Mouse (Mus musculus): ENCODE data around the gene Apom. TPM values are rescaled to one million over a fixed set of nuclear protein-coding genes. Genes with fewer than 3 reads are reported as not detected.

Apom gene
- total and polyA plus RNA-seq, 2 experiments from 2014 or later, result 0.11 TPM; not detected in 1

DNA sequence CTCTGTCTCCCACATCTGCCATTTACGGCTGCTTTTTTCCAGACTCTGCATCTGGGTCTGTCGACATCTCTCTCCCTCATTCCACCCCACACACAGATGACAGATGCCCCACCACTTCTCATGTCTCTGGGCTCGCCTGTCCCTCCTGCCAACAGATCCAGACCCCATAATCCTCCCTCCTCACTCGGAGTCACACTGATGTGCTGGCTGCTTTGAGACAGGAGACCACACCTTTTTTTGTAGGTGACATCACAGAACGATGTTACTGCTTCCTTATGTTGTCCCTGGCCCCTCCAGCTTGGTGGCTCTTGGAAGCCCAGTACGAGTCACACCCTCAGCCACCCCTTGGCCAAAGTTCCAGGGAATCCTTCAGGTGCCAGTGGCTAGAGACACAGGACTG lies 51.6 kb downstream of the Apom start:
- H3K4me1 ChIP-seq (ENCODE audit: control insufficient read depth, insufficient read depth), result peaks cover 15% of the 10 kb centered on the region; the same call in 1 of the 2 replicates
- WGBS, result 34% methylated on average over 6 of the region's 6 CpGs
- TF ChIP-seq CTCF (IDR thresholded peaks at IDR 0.05; ENCODE audit: low read depth) (no peak), EP300 (IDR thresholded peaks at IDR 0.05; ENCODE audit: low read depth) (no peak)
- H3K27me3 ChIP-seq (ENCODE audit: control insufficient read depth, insufficient read depth, low read length), result no peaks in the 10 kb centered on the region; the same call in 1 of the 2 replicates
- ATAC-seq (ENCODE audit: insufficient read depth, low read depth) (no peak), DNase-seq (ENCODE audit: low spot score) (no peak)
- no peak overlapping the region for H3K4me3 ChIP-seq (ENCODE audit: low read depth, low read length)
- no peak overlapping the region for H3K27ac ChIP-seq (ENCODE audit: low read depth)
- no peaks in the 10 kb centered on the region for H3K9me3 ChIP-seq (replicated peaks; ENCODE audit: control insufficient read depth, low read length)
- H3K9ac ChIP-seq (replicated peaks; ENCODE audit: low read depth, low read length), result no peak overlapping the region
- H3K4me2 ChIP-seq (ENCODE audit: low read depth, low read length), result peak overlapping the region; percentile 42; the same call in 1 of the 2 replicates
- no peaks in the 10 kb centered on the region for H3K36me3 ChIP-seq (replicated peaks; ENCODE audit: control insufficient read depth, insufficient read depth, low read length)

GRCm38 (mm10) chr17:35079778-35080177 lies 52.1 kb downstream of the Apom start:
- 0 out of 2 replicates have a peak, but pooled peaks have one; percentile 24 for ATAC-seq (ENCODE audit: insufficient read depth, low read depth)

More at GRCm38 (mm10) chr17:35079778-35080177, 52.1 kb downstream of the Apom start:
- no peak overlapping the region for H3K4me3 ChIP-seq (ENCODE audit: low read depth, low read length)
- H3K27me3 ChIP-seq (ENCODE audit: control insufficient read depth, insufficient read depth, low read length), result no peaks in the 10 kb centered on the region; the same call in 1 of the 2 replicates
- TF ChIP-seq CTCF (IDR thresholded peaks at IDR 0.05; ENCODE audit: low read depth), result peak; percentile 18; the same call in 1 of the 2 replicates
- TF ChIP-seq EP300 (IDR thresholded peaks at IDR 0.05; ENCODE audit: low read depth), result no peak
- no peaks in the 10 kb centered on the region for H3K36me3 ChIP-seq (replicated peaks; ENCODE audit: control insufficient read depth, insufficient read depth, low read length)
- H3K4me1 ChIP-seq (ENCODE audit: control insufficient read depth, insufficient read depth), result peaks cover 15% of the 10 kb centered on the region; the same call in 1 of the 2 replicates
- whole genome bisulfite sequencing, result 10% methylated on average over 9 of the region's 9 CpGs
- H3K9ac ChIP-seq (replicated peaks; ENCODE audit: low read depth, low read length), result no peak overlapping the region
- no peak overlapping the region for H3K27ac ChIP-seq (ENCODE audit: low read depth)
- no peak for DNase-seq (ENCODE audit: low spot score)
- peak overlapping the region; percentile 42 for H3K4me2 ChIP-seq (ENCODE audit: low read depth, low read length)
- H3K9me3 ChIP-seq (replicated peaks; ENCODE audit: control insufficient read depth, low read length), result no peaks in the 10 kb centered on the region

Other genes with a start within 250 kb of the Apom start
Only the 30 nearest of the 41 such genes appear.
- gene Lsm2, start 150.2 kb downstream of the Apom start, total RNA-seq (2014; rRNA removed; ENCODE audit: low replicate concordance), result 23.1 and 43.3 TPM in 2 replicates
- 63.5 and 64.2 TPM in 2 replicates for gene Lsm2, start 150.2 kb downstream of the Apom start, polyA plus RNA-seq (2015; fragmentation: Nextera tagmentation; extraction: Ambion mirVana)
- 61.5 and 92.0 TPM in 2 replicates for gene Vars, start 131.1 kb downstream of the Apom start, total RNA-seq (2014; rRNA removed; ENCODE audit: low replicate concordance)
- 20.4 and 21.7 TPM in 2 replicates for gene Vars, start 131.1 kb downstream of the Apom start, polyA plus RNA-seq (2015; fragmentation: Nextera tagmentation; extraction: Ambion mirVana)
- 0.77 and 0.92 TPM in 2 replicates for gene Vwa7, start 115.5 kb downstream of the Apom start, total RNA-seq (2014; rRNA removed; ENCODE audit: low replicate concordance)
- 0.43 and 0.63 TPM in 2 replicates for gene Vwa7, start 115.5 kb downstream of the Apom start, polyA plus RNA-seq (2015; fragmentation: Nextera tagmentation; extraction: Ambion mirVana)
- gene Sapcd1, start 104.0 kb downstream of the Apom start, total RNA-seq (2014; rRNA removed; ENCODE audit: low replicate concordance), result 2.1 and 9.6 TPM in 2 replicates
- gene Sapcd1, start 104.0 kb downstream of the Apom start, polyA plus RNA-seq (2015; fragmentation: Nextera tagmentation; extraction: Ambion mirVana), result 0.77 and 1.2 TPM in 2 replicates
- 1.2 and 5.0 TPM in 2 replicates for gene Msh5, start 85.3 kb downstream of the Apom start, total RNA-seq (2014; rRNA removed; ENCODE audit: low replicate concordance)
- gene Msh5, start 85.3 kb downstream of the Apom start, polyA plus RNA-seq (2015; fragmentation: Nextera tagmentation; extraction: Ambion mirVana), result 1.4 and 1.7 TPM in 2 replicates
- gene Clic1, start 82.1 kb downstream of the Apom start, total RNA-seq (2014; rRNA removed; ENCODE audit: low replicate concordance), result 194 and 223 TPM in 2 replicates
- gene Clic1, start 82.1 kb downstream of the Apom start, polyA plus RNA-seq (2015; fragmentation: Nextera tagmentation; extraction: Ambion mirVana), result 203 and 205 TPM in 2 replicates
- 97.1 and 114 TPM in 2 replicates for gene Ddah2, start 73.0 kb downstream of the Apom start, total RNA-seq (2014; rRNA removed; ENCODE audit: low replicate concordance)
- 128 and 130 TPM in 2 replicates for gene Ddah2, start 73.0 kb downstream of the Apom start, polyA plus RNA-seq (2015; fragmentation: Nextera tagmentation; extraction: Ambion mirVana)
- not detected in 2 replicates for gene Ly6g6c, start 66.7 kb downstream of the Apom start, total RNA-seq (2014; rRNA removed; ENCODE audit: low replicate concordance)
- gene Ly6g6c, start 66.7 kb downstream of the Apom start, polyA plus RNA-seq (2015; fragmentation: Nextera tagmentation; extraction: Ambion mirVana), result not detected in 2 replicates
- gene Mpig6b, start 65.9 kb downstream of the Apom start, total RNA-seq (2014; rRNA removed; ENCODE audit: low replicate concordance), result 0.15 TPM in 1 of 2 replicates, not detected in the other
- 0.15 and 0.16 TPM in 2 replicates for gene Mpig6b, start 65.9 kb downstream of the Apom start, polyA plus RNA-seq (2015; fragmentation: Nextera tagmentation; extraction: Ambion mirVana)
- gene Ly6g6e, start 55.1 kb downstream of the Apom start, total RNA-seq (2014; rRNA removed; ENCODE audit: low replicate concordance), result 1.6 TPM in 1 of 2 replicates, not detected in the other
- gene Ly6g6e, start 55.1 kb downstream of the Apom start, polyA plus RNA-seq (2015; fragmentation: Nextera tagmentation; extraction: Ambion mirVana), result 0.22 and 0.32 TPM in 2 replicates
- gene Ly6g6d, start 54.0 kb downstream of the Apom start, total RNA-seq (2014; rRNA removed; ENCODE audit: low replicate concordance), result 3.8 TPM in 1 of 2 replicates, not detected in the other
- gene Ly6g6d, start 54.0 kb downstream of the Apom start, polyA plus RNA-seq (2015; fragmentation: Nextera tagmentation; extraction: Ambion mirVana), result 3.0 and 3.3 TPM in 2 replicates
- not detected in 2 replicates for gene Ly6g6f, start 46.4 kb downstream of the Apom start, total RNA-seq (2014; rRNA removed; ENCODE audit: low replicate concordance)
- 0.10 TPM in 1 of 2 replicates, not detected in the other for gene Ly6g6f, start 46.4 kb downstream of the Apom start, polyA plus RNA-seq (2015; fragmentation: Nextera tagmentation; extraction: Ambion mirVana)
- gene Abhd16a, start 42.8 kb downstream of the Apom start, total RNA-seq (2014; rRNA removed; ENCODE audit: low replicate concordance), result 74.3 and 131 TPM in 2 replicates
- gene Abhd16a, start 42.8 kb downstream of the Apom start, polyA plus RNA-seq (2015; fragmentation: Nextera tagmentation; extraction: Ambion mirVana), result 73.2 and 74.1 TPM in 2 replicates
- not detected in 2 replicates for gene Ly6g5c, start 23.8 kb downstream of the Apom start, total RNA-seq (2014; rRNA removed; ENCODE audit: low replicate concordance)
- 0.25 and 0.26 TPM in 2 replicates for gene Ly6g5c, start 23.8 kb downstream of the Apom start, polyA plus RNA-seq (2015; fragmentation: Nextera tagmentation; extraction: Ambion mirVana)
- 0.97 TPM in 1 of 2 replicates, not detected in the other for gene Ly6g5b, start 16.6 kb downstream of the Apom start, total RNA-seq (2014; rRNA removed; ENCODE audit: low replicate concordance)
- gene Ly6g5b, start 16.6 kb downstream of the Apom start, polyA plus RNA-seq (2015; fragmentation: Nextera tagmentation; extraction: Ambion mirVana), result 0.30 TPM in 1 of 2 replicates, not detected in the other
- 4.2 and 24.1 TPM in 2 replicates for gene Gpank1, start 10.6 kb downstream of the Apom start, total RNA-seq (2014; rRNA removed; ENCODE audit: low replicate concordance)
- gene Gpank1, start 10.6 kb downstream of the Apom start, polyA plus RNA-seq (2015; fragmentation: Nextera tagmentation; extraction: Ambion mirVana), result 9.1 and 9.6 TPM in 2 replicates
- gene Csnk2b, start 10.0 kb downstream of the Apom start, total RNA-seq (2014; rRNA removed; ENCODE audit: low replicate concordance), result 239 and 244 TPM in 2 replicates
- gene Csnk2b, start 10.0 kb downstream of the Apom start, polyA plus RNA-seq (2015; fragmentation: Nextera tagmentation; extraction: Ambion mirVana), result 232 and 241 TPM in 2 replicates
- gene D17H6S53E, start 5.7 kb downstream of the Apom start, total RNA-seq (2014; rRNA removed; ENCODE audit: low replicate concordance), result 22.3 and 135 TPM in 2 replicates
- gene D17H6S53E, start 5.7 kb downstream of the Apom start, polyA plus RNA-seq (2015; fragmentation: Nextera tagmentation; extraction: Ambion mirVana), result 16.4 and 17.3 TPM in 2 replicates
- 188 and 235 TPM in 2 replicates for gene Bag6, start 3.1 kb upstream of the Apom start, total RNA-seq (2014; rRNA removed; ENCODE audit: low replicate concordance)
- gene Bag6, start 3.1 kb upstream of the Apom start, polyA plus RNA-seq (2015; fragmentation: Nextera tagmentation; extraction: Ambion mirVana), result 35.6 and 37.7 TPM in 2 replicates
- 99.2 and 120 TPM in 2 replicates for gene Prrc2a, start 32.8 kb upstream of the Apom start, total RNA-seq (2014; rRNA removed; ENCODE audit: low replicate concordance)
- gene Prrc2a, start 32.8 kb upstream of the Apom start, polyA plus RNA-seq (2015; fragmentation: Nextera tagmentation; extraction: Ambion mirVana), result 56.6 and 60.7 TPM in 2 replicates
- gene Aif1, start 44.0 kb upstream of the Apom start, total RNA-seq (2014; rRNA removed; ENCODE audit: low replicate concordance), result 1.8 TPM in 1 of 2 replicates, not detected in the other
- gene Aif1, start 44.0 kb upstream of the Apom start, polyA plus RNA-seq (2015; fragmentation: Nextera tagmentation; extraction: Ambion mirVana), result 6.5 and 7.5 TPM in 2 replicates
- 6.6 and 52.7 TPM in 2 replicates for gene Lst1, start 56.4 kb upstream of the Apom start, total RNA-seq (2014; rRNA removed; ENCODE audit: low replicate concordance)
- 7.0 and 9.7 TPM in 2 replicates for gene Lst1, start 56.4 kb upstream of the Apom start, polyA plus RNA-seq (2015; fragmentation: Nextera tagmentation; extraction: Ambion mirVana)
- 0.27 and 1.0 TPM in 2 replicates for gene Ltb, start 62.4 kb upstream of the Apom start, total RNA-seq (2014; rRNA removed; ENCODE audit: low replicate concordance)
- gene Ltb, start 62.4 kb upstream of the Apom start, polyA plus RNA-seq (2015; fragmentation: Nextera tagmentation; extraction: Ambion mirVana), result 0.33 and 0.48 TPM in 2 replicates
- 0.53 TPM in 1 of 2 replicates, not detected in the other for gene Tnf, start 70.0 kb upstream of the Apom start, total RNA-seq (2014; rRNA removed; ENCODE audit: low replicate concordance)
- 0.12 and 0.21 TPM in 2 replicates for gene Tnf, start 70.0 kb upstream of the Apom start, polyA plus RNA-seq (2015; fragmentation: Nextera tagmentation; extraction: Ambion mirVana)
- gene Lta, start 73.3 kb upstream of the Apom start, total RNA-seq (2014; rRNA removed; ENCODE audit: low replicate concordance), result not detected in 2 replicates
- not detected in 2 replicates for gene Lta, start 73.3 kb upstream of the Apom start, polyA plus RNA-seq (2015; fragmentation: Nextera tagmentation; extraction: Ambion mirVana)
- gene Gm16181, start 88.8 kb upstream of the Apom start, total RNA-seq (2014; rRNA removed; ENCODE audit: low replicate concordance), result 0.93 TPM in 1 of 2 replicates, not detected in the other
- gene Gm16181, start 88.8 kb upstream of the Apom start, polyA plus RNA-seq (2015; fragmentation: Nextera tagmentation; extraction: Ambion mirVana), result 0.81 and 0.87 TPM in 2 replicates
- 3.2 and 3.7 TPM in 2 replicates for gene Atp6v1g2, start 101.6 kb upstream of the Apom start, total RNA-seq (2014; rRNA removed; ENCODE audit: low replicate concordance)
- 10.6 and 10.7 TPM in 2 replicates for gene Atp6v1g2, start 101.6 kb upstream of the Apom start, polyA plus RNA-seq (2015; fragmentation: Nextera tagmentation; extraction: Ambion mirVana)
- gene Nfkbil1, start 103.7 kb upstream of the Apom start, total RNA-seq (2014; rRNA removed; ENCODE audit: low replicate concordance), result 14.3 and 33.4 TPM in 2 replicates
- 6.7 and 7.0 TPM in 2 replicates for gene Nfkbil1, start 103.7 kb upstream of the Apom start, polyA plus RNA-seq (2015; fragmentation: Nextera tagmentation; extraction: Ambion mirVana)
- 148 and 162 TPM in 2 replicates for gene Ddx39b, start 109.7 kb upstream of the Apom start, total RNA-seq (2014; rRNA removed; ENCODE audit: low replicate concordance)
- gene Ddx39b, start 109.7 kb upstream of the Apom start, polyA plus RNA-seq (2015; fragmentation: Nextera tagmentation; extraction: Ambion mirVana), result 131 TPM in 2 replicates
- gene H2-D1, start 130.7 kb upstream of the Apom start, total RNA-seq (2014; rRNA removed; ENCODE audit: low replicate concordance), result 65.4 and 104 TPM in 2 replicates
- gene H2-D1, start 130.7 kb upstream of the Apom start, polyA plus RNA-seq (2015; fragmentation: Nextera tagmentation; extraction: Ambion mirVana), result 105 and 113 TPM in 2 replicates

All from heart, postnatal 0 days (tissue).